Mouse (Mus musculus) lung, postnatal 0 days (tissue): Measurements from ENCODE around the gene Cyp11a1. TPM values are rescaled to one million over a fixed set of nuclear protein-coding genes. Genes with fewer than 3 reads are reported as not detected.
A peak's percentile ranks its signal among the peaks of the same experiment; 100 is the strongest.

ENCODE experiments used
- ATAC-seq: fragments of 200-750 bp; cut with Nextera tagmentation; 2 replicates; pipeline ENCODE4 v1.8.0; 2017; ENCODE audit warnings: moderate library complexity
- DNase-seq: peaks from one replicate; pipeline ENCODE4 v3.0.0-alpha.2; 2016; ENCODE audit warnings: low spot score
- H3K27ac ChIP-seq: fragments of 300-500 bp; sonication (generic); 2 replicates; pipeline ENCODE4 v1.5.1; 2014; ENCODE audit warnings: antibody characterized with exemption, mild to moderate bottlenecking, low read length, mixed read lengths
- H3K27me3 ChIP-seq: fragments of 300-500 bp; sonication (generic); replicated peaks from 2 replicates; pipeline ENCODE4 v1.6.1; 2014; ENCODE audit warnings: low read length, mixed read lengths; ENCODE audit not compliant: insufficient read depth
- H3K36me3 ChIP-seq: fragments of 300-500 bp; sonication (generic); 2 replicates; pipeline ENCODE4 v1.6.1; 2014; ENCODE audit warnings: low read length, mixed read lengths; ENCODE audit not compliant: insufficient read depth
- H3K4me1 ChIP-seq: fragments of 300-500 bp; sonication (generic); 2 replicates; pipeline ENCODE4 v1.6.1; 2014; ENCODE audit warnings: antibody characterized with exemption, low read depth, low read length, mixed read lengths; ENCODE audit not compliant: insufficient read depth
- H3K4me2 ChIP-seq: fragments of 300-500 bp; sonication (generic); replicated peaks from 2 replicates; pipeline ENCODE4 v1.6.1; 2014; ENCODE audit warnings: low read depth, mild to moderate bottlenecking, low read length, moderate library complexity, mixed read lengths
- H3K4me3 ChIP-seq: fragments of 300-500 bp; sonication (generic); 2 replicates; pipeline ENCODE4 v1.5.1; 2014; ENCODE audit warnings: low read depth, low read length
- H3K9ac ChIP-seq: fragments of 300-500 bp; sonication (generic); replicated peaks from 2 replicates; pipeline ENCODE4 v1.6.1; 2014; ENCODE audit warnings: low read depth, mild to moderate bottlenecking
- H3K9me3 ChIP-seq: fragments of 300-500 bp; sonication (generic); 2 replicates; pipeline ENCODE4 v1.6.1; 2016; ENCODE audit warnings: low read length, mixed read lengths
- CTCF ChIP-seq: IDR thresholded peaks from 2 replicates; pipeline ENCODE4 v1.5.1; 2016; ENCODE audit warnings: antibody characterized with exemption, mild to moderate bottlenecking
- EP300 ChIP-seq: IDR thresholded peaks from 2 replicates; pipeline ENCODE4 v1.6.1; 2016; ENCODE audit warnings: antibody characterized with exemption, mild to moderate bottlenecking, control low read depth
- WGBS: fragments of 180-500 bp; shearing (Covaris S2); extraction: QIAGEN DNeasy Blood & Tissue Kit; methylation state at CpG from one replicate; pipeline ENCODE4 v1.1.7; 2014; 5-methylcytosine and 5-hydroxymethylcytosine counted together
- polyA plus RNA-seq: library from polyadenylated mRNA; unstranded; fragments of >200 nt; fragmentation: Nextera tagmentation; extraction: Ambion mirVana; gene quantifications from 2 replicates; pipeline ENCODE4 v1.2.1, GENCODE M21; 2015

Cyp11a1 gene
- polyA plus RNA-seq, 1 experiment from 2014 or later: 1.2 TPM

DNA sequence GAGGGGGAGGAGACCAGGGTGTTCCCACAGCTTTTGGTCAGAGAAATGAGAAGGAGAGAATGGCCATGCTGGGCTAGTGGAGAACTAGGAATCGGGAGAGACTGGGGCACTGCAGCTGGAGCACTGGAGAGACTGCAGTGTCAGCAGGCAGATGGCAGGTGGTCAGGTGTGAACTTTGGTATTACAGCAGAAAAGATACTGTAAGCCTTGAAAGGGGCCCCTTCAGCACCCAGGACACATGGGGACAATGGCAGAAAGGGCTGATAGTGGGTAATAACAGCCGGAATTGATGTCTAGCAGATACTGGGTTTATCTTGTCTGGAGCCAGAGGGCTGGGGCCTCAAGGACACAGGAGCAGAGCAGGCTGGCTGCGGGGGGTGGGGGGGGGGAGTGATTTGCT lies 27.4 kb upstream of the Cyp11a1 start:
- ATAC-seq (no peak), DNase-seq (no peak)
- H3K9ac ChIP-seq: no peak overlapping the region
- H3K4me3 ChIP-seq: no peak overlapping the region
- TF ChIP-seq CTCF (no peak), EP300 (no peak)
- no peaks in the 10 kb centered on the region for H3K27me3 ChIP-seq
- no peak overlapping the region for H3K27ac ChIP-seq
- H3K36me3 ChIP-seq: no peaks in the 10 kb centered on the region
- WGBS: 59% methylated on average over 3 of the region's 3 CpGs
- no peak overlapping the region for H3K4me2 ChIP-seq
- no peaks in the 10 kb centered on the region for H3K4me1 ChIP-seq
- H3K9me3 ChIP-seq: no peaks in the 10 kb centered on the region

- H3K4me1 ChIP-seq: no peaks in the 10 kb centered on the region
- H3K27ac ChIP-seq: no peak overlapping the region
- no peak overlapping the region for H3K4me3 ChIP-seq
- TF ChIP-seq EP300 (no peak), CTCF (no peak)
- no peaks in the 10 kb centered on the region for H3K9me3 ChIP-seq
- no peak overlapping the region for H3K9ac ChIP-seq
- no peak for ATAC-seq
- H3K36me3 ChIP-seq: no peaks in the 10 kb centered on the region
- H3K27me3 ChIP-seq: no peaks in the 10 kb centered on the region
- H3K4me2 ChIP-seq: no peak overlapping the region
- 72% methylated on average over 10 of the region's 10 CpGs for WGBS
- no peak for DNase-seq
These were observed 25.6 kb upstream of the Cyp11a1 start for GRCm38 (mm10) chr9:57980570-57980969.

- Histone ChIP-seq H3K27ac (no peak overlapping the region), H3K9ac (no peak overlapping the region), H3K9me3 (no peaks in the 10 kb centered on the region), H3K27me3 (no peaks in the 10 kb centered on the region), H3K4me3 (no peak overlapping the region), H3K36me3 (no peaks in the 10 kb centered on the region), H3K4me1 (no peaks in the 10 kb centered on the region), H3K4me2 (no peak overlapping the region)
- DNase-seq (no peak), ATAC-seq (no peak)
- 78% methylated on average over 8 of the region's 8 CpGs for WGBS
- TF ChIP-seq EP300 (no peak), CTCF (no peak)
These were observed 20.9 kb upstream of the Cyp11a1 start for GRCm38 (mm10) chr9:57985304-57985703.

DNA sequence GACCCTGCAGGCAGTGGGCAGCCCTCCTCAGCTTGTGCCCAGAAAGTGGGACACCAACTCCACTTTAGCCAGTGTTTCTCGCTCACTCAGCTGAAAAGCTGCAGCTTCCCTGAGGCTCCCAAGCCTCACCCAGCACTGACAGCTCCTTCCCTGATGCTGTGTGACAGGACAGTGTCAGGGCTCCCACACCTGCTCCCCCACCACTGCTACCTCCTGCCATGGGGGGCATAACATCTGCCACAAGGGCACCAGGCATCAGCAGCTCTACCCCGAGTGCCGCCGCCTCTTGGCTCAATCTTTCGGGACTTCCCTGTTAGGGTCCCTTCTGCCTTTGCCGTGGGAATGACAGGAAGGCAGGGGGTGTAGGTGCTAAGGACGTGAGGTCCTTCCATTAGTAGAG lies 19.9 kb upstream of the Cyp11a1 start:
- H3K4me3 ChIP-seq: no peak overlapping the region
- H3K9me3 ChIP-seq: no peaks in the 10 kb centered on the region
- ATAC-seq (no peak), DNase-seq (no peak)
- H3K36me3 ChIP-seq: no peaks in the 10 kb centered on the region
- H3K27me3 ChIP-seq: no peaks in the 10 kb centered on the region
- H3K4me1 ChIP-seq: no peaks in the 10 kb centered on the region
- H3K27ac ChIP-seq: no peak overlapping the region
- TF ChIP-seq CTCF (no peak), EP300 (no peak)
- no peak overlapping the region for H3K4me2 ChIP-seq
- WGBS: 59% methylated on average over 7 of the region's 7 CpGs
- H3K9ac ChIP-seq: no peak overlapping the region

DNA sequence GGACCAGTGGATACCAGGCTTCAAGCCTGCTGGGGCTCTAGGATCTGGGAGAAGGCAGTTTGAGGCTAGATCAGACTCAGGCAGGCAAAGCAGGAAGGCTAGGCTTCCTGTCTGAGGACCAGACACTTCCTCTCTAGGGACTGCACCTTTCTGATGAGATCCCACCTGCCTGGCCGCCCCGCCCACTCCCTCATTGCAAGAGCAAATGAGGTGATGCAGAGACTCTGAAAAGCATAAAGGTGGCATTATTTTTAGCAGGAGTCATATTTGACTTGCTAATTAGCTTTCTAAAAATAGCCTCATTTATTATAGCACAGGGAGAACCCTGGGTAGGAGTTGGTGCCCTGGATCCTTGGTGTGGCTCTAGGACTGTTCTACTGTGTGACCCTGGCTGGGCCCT lies 18.1 kb upstream of the Cyp11a1 start:
- Histone ChIP-seq H3K4me1 (no peaks in the 10 kb centered on the region), H3K27me3 (no peaks in the 10 kb centered on the region), H3K4me2 (no peak overlapping the region), H3K9me3 (no peaks in the 10 kb centered on the region), H3K4me3 (no peak overlapping the region), H3K9ac (no peak overlapping the region), H3K36me3 (no peaks in the 10 kb centered on the region), H3K27ac (no peak overlapping the region)
- DNase-seq (no peak), ATAC-seq (no peak)
- TF ChIP-seq EP300: no peak
- no peak for TF ChIP-seq CTCF
- WGBS: 92% methylated on average over 2 of the region's 2 CpGs

GRCm38 (mm10) chr9:57989309-57989708 lies 16.9 kb upstream of the Cyp11a1 start:
- WGBS: 67% methylated on average over 6 of the region's 6 CpGs
- Histone ChIP-seq H3K36me3 (no peaks in the 10 kb centered on the region), H3K4me2 (no peak overlapping the region), H3K9me3 (no peaks in the 10 kb centered on the region), H3K9ac (no peak overlapping the region), H3K27me3 (no peaks in the 10 kb centered on the region), H3K4me3 (no peak overlapping the region), H3K4me1 (no peaks in the 10 kb centered on the region), H3K27ac (no peak overlapping the region)
- TF ChIP-seq EP300 (no peak), CTCF (no peak)
- ATAC-seq (no peak), DNase-seq (no peak)

GRCm38 (mm10) chr9:57990438-57991110 lies 15.6 kb upstream of the Cyp11a1 start:
- H3K4me2 ChIP-seq: no peak overlapping the region
- no peaks in the 10 kb centered on the region for H3K9me3 ChIP-seq
- no peak overlapping the region for H3K4me3 ChIP-seq
- no peaks in the 10 kb centered on the region for H3K36me3 ChIP-seq
- ATAC-seq: peak; percentile 59
- peak; percentile 67 for DNase-seq
- no peak overlapping the region for H3K9ac ChIP-seq
- TF ChIP-seq EP300: no peak
- TF ChIP-seq CTCF: peak; percentile 80
- H3K4me1 ChIP-seq: no peaks in the 10 kb centered on the region
- no peaks in the 10 kb centered on the region for H3K27me3 ChIP-seq
- no peak overlapping the region for H3K27ac ChIP-seq
- 27% methylated on average over 10 of the region's 10 CpGs for WGBS
